Mouse (Mus musculus) liver, embryonic 11.5 days (tissue): ENCODE measurements around the gene Mup6. TPM values are rescaled to one million over a fixed set of nuclear protein-coding genes. Genes with fewer than 3 reads are reported as not detected.
"Not testable (repeated sequence)": the region's sequence is repeated elsewhere in the genome, so short reads cannot be mapped to it uniquely, and the experiment has no call there.

Source experiments
- ATAC-seq: fragments of 200-750 bp; cut with Nextera tagmentation; replicated peaks from 2 replicates; pipeline ENCODE4 v1.8.0; 2017; ENCODE audit warnings: moderate number of reproducible peaks, mild to moderate bottlenecking, moderate TSS enrichment, moderate library complexity; ENCODE audit not compliant: low FRiP score
- DNase-seq: peaks from one replicate; pipeline ENCODE4 v3.0.0-alpha.2; 2017; ENCODE audit warnings: low spot score
- H3K27ac ChIP-seq: fragments of 300-500 bp; sonication (generic); 2 replicates; pipeline ENCODE4 v1.5.1; 2014; ENCODE audit warnings: mild to moderate bottlenecking, low read depth, low read length, control low read depth
- H3K27me3 ChIP-seq: fragments of 300-500 bp; sonication (generic); replicated peaks from 2 replicates; pipeline ENCODE4 v1.6.1; 2014; ENCODE audit warnings: low read length, mixed read lengths; ENCODE audit not compliant: control insufficient read depth, insufficient read depth
- H3K36me3 ChIP-seq: fragments of 300-500 bp; sonication (generic); 2 replicates; pipeline ENCODE4 v1.6.1; 2014; ENCODE audit warnings: mild to moderate bottlenecking, low read length, moderate library complexity, mixed read lengths; ENCODE audit not compliant: control insufficient read depth, insufficient read depth
- H3K4me1 ChIP-seq: fragments of 300-500 bp; sonication (generic); replicated peaks from 2 replicates; pipeline ENCODE4 v1.6.1; 2014; ENCODE audit warnings: low read length, mixed read lengths; ENCODE audit not compliant: control insufficient read depth, insufficient read depth
- H3K4me2 ChIP-seq: fragments of 300-500 bp; sonication (generic); 2 replicates; pipeline ENCODE4 v1.6.1; 2014; ENCODE audit warnings: mild to moderate bottlenecking, control low read depth, moderate library complexity
- H3K4me3 ChIP-seq: fragments of 300-500 bp; sonication (generic); 2 replicates; pipeline ENCODE4 v1.5.1; 2014; ENCODE audit warnings: low read depth, low read length, control low read depth
- H3K9ac ChIP-seq: fragments of 300-500 bp; sonication (generic); 2 replicates; pipeline ENCODE4 v1.6.1; 2014; ENCODE audit warnings: low read depth, low read length, control low read depth
- H3K9me3 ChIP-seq: fragments of 300-500 bp; sonication (generic); 2 replicates; pipeline ENCODE4 v1.6.1; 2016; ENCODE audit warnings: low read length, inconsistent platforms, mixed read lengths; ENCODE audit not compliant: control insufficient read depth
- WGBS: fragments of 180-500 bp; shearing (Covaris S2); extraction: QIAGEN DNeasy Blood & Tissue Kit; methylation state at CpG from one replicate; pipeline ENCODE4 v1.1.7; 2014; 5-methylcytosine and 5-hydroxymethylcytosine counted together
- polyA plus RNA-seq: library from polyadenylated mRNA; unstranded; fragments of >200 nt; fragmentation: Nextera tagmentation; extraction: Ambion mirVana; gene quantifications from 2 replicates; pipeline ENCODE4 v1.2.1, GENCODE M21; 2014

Gene Mup6
- polyA plus RNA-seq, 1 experiment from 2014 or later, result not detected

DNA sequence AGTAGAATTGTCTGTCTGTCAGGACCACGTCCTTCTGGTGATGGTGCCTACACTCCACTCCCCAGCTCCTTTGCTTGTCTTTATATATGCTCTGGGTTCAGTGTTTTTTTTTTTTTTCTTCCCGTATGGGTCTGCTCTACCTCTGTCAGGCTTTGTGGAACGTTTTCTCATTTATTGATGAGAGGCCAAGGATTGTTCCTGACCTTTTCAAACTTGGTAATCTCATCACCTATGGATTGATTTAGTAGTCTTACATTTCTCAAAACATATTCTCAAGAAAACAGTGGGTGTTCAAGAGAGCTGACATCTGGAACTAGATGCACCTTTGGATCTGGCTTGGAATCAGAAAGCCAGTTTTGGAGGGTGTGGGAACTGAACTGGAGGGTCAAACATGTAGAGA is 3.5 kb upstream of the Mup6 start, which contains the start of gene Mup4:
TSS of gene Mup4 (minus strand) at position 101 of the 400 bp plus-strand sequence.
- Histone ChIP-seq H3K27ac (no peak within 1 kb of the TSS), H3K4me2 (no peak within 1 kb of the TSS), H3K27me3 (no peaks in the 10 kb centered on the region), H3K4me3 (no peak within 1 kb of the TSS), H3K9ac (no peak within 1 kb of the TSS), H3K9me3 (no peaks in the 10 kb centered on the region), H3K36me3 (no peaks in the 10 kb centered on the region), H3K4me1 (no peaks in the 10 kb centered on the region)
- DNase-seq (no peak), ATAC-seq (no peak)
- WGBS, result 76% methylated on average over 3 of the region's 3 CpGs

DNA sequence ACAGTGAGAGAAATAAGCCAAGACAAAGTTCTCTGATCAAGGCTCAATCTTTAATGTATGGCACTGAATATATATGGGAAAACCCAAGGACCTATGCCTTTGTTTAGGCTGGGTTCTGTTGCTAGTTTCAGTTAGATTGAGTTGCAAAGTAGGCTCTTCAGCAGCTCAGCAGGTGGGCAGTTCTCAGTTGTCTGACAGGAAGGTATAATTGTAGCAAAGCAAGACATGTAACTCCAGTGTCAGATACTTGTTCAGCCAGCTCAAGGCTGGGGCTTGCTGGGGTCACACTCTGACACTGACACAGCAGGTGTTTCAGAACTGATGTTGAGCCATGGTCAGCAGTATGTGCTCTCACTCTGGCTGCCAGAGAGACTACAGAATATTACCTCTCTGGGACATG is 33.8 kb downstream of the Mup6 start:
- ATAC-seq, H3K4me3 ChIP-seq: not testable (repeated sequence)

DNA sequence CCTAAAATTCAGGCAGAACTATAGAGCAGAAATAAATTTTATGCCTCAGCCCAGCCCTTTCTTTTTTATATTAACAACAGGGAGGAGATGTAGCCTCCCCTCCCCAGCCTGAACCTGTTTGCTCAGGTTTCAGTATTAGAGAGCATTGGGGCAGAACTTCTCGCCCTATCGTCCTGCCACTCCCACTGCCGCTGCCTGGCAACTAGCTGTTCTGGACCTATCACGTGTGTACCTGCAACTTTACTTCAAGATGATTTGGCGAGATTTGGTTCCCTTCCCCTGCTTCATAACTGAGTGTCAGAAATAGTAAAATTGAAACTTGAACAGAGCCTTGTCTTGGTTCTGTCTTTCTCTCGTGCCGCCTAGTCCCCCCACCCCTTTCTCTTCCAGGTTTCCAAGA is 56.0 kb downstream of the Mup6 start:
- not testable (repeated sequence) for H3K4me3 ChIP-seq, ATAC-seq, H3K36me3 ChIP-seq, H3K27me3 ChIP-seq, H3K27ac ChIP-seq, H3K4me2 ChIP-seq, DNase-seq, H3K9ac ChIP-seq, H3K9me3 ChIP-seq, H3K4me1 ChIP-seq
- WGBS, result 85% methylated on average over 7 of the region's 7 CpGs

More for the DNA sequence above, 33.8 kb downstream of the Mup6 start:
- not testable (repeated sequence) for H3K4me2 ChIP-seq, H3K36me3 ChIP-seq, H3K4me1 ChIP-seq, H3K9ac ChIP-seq, DNase-seq, H3K27me3 ChIP-seq, H3K27ac ChIP-seq, H3K9me3 ChIP-seq

DNA sequence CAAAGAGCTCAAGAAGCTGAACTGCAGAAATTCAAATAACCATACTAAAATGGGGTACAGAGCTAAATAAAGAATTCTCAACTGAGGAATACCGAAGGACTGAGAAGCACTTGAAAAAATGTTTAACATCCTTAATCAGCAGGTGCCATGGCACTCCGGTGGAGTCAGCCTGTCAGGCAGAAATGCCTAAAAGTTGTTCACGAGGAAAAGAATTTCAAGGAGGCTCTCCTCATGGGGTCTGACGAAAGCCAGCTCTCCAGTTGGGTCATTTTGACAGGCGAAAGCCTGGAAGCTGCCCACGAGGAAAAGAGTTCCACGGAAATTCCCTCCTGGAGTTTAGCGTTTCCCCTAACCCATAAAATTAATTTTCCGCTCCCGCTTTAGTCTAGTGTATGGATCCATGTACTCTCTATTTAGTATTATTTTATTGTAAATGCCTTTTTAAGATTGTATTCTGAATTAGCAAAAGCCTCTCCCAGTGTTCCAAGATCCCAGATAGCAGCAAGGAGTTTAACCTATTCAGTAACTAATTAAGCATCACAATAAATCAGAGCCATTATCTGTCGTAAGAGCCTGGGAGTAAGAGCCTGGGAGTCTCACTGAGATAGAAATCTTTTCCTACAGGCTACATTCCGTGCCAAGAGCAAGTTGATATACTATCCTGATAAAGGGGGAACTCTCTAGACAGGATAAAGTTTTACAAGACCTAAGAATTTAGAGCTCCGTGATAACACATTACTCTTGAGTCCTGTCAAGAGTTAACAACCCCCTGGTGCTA is 65.4 kb downstream of the Mup6 start:
- H3K4me2 ChIP-seq, H3K4me1 ChIP-seq, H3K9ac ChIP-seq, H3K9me3 ChIP-seq, H3K4me3 ChIP-seq, H3K27ac ChIP-seq, ATAC-seq, DNase-seq, H3K36me3 ChIP-seq, H3K27me3 ChIP-seq: not testable (repeated sequence)
- WGBS, result 73% methylated on average over 12 of the region's 13 CpGs

Other genes with a start within 250 kb of the Mup6 start
- gene Inip, start 162.7 kb upstream of the Mup6 start, polyA plus RNA-seq, result 49.9 and 53.8 TPM in 2 replicates
- 5.7 and 6.5 TPM in 2 replicates for gene Snx30, start 158.5 kb upstream of the Mup6 start, polyA plus RNA-seq
- gene Slc46a2, start 49.2 kb upstream of the Mup6 start, polyA plus RNA-seq, result not detected in 2 replicates
- not detected in 2 replicates for gene Mup4, start 3.6 kb upstream of the Mup6 start, polyA plus RNA-seq
- not detected in 2 replicates for gene Mup7, start 106.2 kb downstream of the Mup6 start, polyA plus RNA-seq
- gene Mup2, start 190.0 kb downstream of the Mup6 start, polyA plus RNA-seq, result not detected in 2 replicates